Mouse (Mus musculus) ES-CJ7 (cell line): ENCODE results near the gene Plekho2.

Experiments
- DNase-seq: peaks from one replicate; pipeline ENCODE4 v3.0.0; 2011; ENCODE audit warnings: low read depth, low spot score

Plekho2 gene

DNA sequence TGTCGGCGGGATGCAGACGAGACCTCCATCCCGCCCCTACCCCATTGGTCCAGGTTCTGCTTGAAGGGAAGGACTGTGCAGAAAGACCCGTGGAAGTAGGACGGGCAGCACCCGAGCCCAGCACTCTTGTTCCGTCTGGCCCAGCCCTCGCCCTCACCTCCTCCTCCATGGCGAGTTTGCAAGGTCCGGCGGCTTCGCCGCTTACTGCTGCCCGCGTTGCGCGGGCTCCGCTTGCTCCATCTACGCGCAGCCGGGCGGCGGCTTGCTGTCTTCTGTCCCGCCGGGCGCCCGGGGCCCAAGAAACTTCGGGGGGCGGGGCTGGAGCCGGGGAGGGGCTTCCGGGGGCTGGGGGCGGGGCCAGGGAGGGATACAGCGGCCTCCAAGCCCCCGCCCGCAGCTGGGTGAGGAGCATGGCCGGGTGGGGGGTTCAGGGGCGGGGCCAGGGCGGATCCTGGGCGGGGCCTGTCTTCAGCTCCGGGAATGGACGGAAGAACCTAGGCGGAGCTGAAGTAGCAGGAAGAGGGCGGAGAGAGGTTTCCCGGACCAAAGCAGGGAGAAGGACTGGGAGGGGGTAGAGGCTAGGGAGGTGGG lies at the start of gene Plekho2:
Plekho2 (minus strand) TSS at position 260 of the 591 bp plus-strand sequence.
- peak; percentile 98 for DNase-seq

DNA sequence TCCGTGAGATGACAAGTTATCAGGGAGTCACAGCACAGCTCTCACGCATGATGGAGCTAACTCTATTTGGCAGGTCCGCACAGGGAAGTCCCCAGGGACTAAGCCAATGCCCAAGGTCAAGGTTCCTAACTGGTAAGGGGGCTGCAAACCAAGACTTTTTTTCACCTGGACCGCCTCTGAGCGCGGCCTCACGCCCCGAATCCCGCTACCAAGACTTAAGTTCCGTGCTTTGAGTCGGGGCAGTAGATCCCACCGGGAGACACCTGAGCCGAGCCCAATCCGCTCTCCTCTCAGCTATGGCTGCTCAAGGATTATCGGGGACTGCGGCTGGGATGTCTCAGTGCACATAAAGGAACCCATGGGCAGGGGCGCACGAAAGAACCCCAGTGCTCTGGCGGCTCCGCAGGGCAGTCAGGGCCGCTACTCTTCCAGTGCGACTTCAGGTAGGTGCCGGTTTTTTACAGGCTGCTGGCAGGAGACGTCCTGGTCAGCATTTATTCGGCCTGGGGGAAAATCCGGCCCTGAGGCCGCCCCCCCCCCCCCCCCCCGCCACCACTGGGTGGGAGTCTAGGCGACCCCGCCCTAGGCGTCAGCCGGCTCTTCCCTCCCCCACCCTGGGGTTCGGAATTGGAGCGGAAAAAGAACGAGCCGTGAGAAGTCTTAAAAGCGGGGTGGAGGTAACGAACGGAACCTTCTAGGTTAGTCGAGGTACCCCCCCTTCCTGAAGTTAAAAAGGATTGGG lies 49.4 kb upstream of the Plekho2 start, which contains the start of gene Rbpms2:
Rbpms2 (plus strand) TSS at position 624 of the 742 bp plus-strand sequence.
- DNase-seq = peak; percentile 78

- no peak for DNase-seq
Observed at GRCm38 (mm10) chr9:65624266-65624665, 44.4 kb upstream of the Plekho2 start.

- no peak for DNase-seq
Observed at GRCm38 (mm10) chr9:65622826-65623225, 43.0 kb upstream of the Plekho2 start.

DNA sequence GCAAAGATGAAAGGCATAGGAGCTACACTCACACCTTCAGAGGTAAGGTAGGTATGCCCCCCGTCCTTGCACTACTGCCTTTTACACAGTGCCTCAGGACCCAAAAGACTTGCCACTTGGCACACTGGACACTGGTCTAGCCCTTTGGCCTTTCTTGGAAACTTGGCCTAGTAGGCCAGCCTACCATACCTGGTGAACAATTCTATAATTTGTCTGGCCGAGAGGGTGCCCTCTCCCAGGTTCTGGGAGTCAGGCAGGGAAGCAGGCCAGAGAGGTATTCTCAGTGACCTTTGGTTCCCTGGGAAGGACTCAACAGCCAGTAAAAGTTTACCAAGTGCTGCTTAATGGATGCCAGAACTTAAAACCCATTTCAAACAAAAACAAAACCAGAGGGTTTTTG lies 41.8 kb upstream of the Plekho2 start:
- DNase-seq = no peak

GRCm38 (mm10) chr9:65621196-65621595 lies 41.4 kb upstream of the Plekho2 start:
- DNase-seq = no peak

- peak; percentile 74 for DNase-seq
Observed at GRCm38 (mm10) chr9:65619311-65619710, 39.5 kb upstream of the Plekho2 start.

DNA sequence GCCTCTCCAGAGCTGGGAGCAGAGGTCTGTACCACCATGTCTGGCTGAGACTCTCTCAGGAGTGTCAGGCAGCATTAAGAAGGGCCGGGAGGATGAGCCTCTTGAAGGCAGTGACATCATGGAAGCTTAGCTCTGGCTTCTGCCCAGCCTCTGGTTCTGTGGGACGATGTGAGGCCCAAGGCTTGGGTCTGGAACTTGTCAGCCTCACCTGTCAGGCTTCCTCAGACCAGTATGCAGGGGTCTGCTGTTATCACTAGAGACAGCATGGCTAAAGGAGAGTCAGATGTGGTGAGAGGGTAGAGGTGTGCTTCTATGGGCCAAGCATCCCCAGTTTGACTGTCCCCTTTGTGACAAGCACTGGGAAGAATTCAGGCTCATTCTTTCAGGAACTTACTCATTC lies 33.3 kb upstream of the Plekho2 start:
- no peak for DNase-seq

GRCm38 (mm10) chr9:65611969-65612486 lies 32.2 kb upstream of the Plekho2 start:
- DNase-seq = no peak

GRCm38 (mm10) chr9:65607120-65607519 lies 27.3 kb upstream of the Plekho2 start:
- no peak for DNase-seq

- peak; percentile 90 for DNase-seq
Observed at GRCm38 (mm10) chr9:65606321-65607109, 26.7 kb upstream of the Plekho2 start.

- peak; percentile 99 for DNase-seq
Observed at GRCm38 (mm10) chr9:65605471-65606136, 25.8 kb upstream of the Plekho2 start.

- peak; percentile 80 for DNase-seq
Observed at GRCm38 (mm10) chr9:65603401-65604102, 23.7 kb upstream of the Plekho2 start.

GRCm38 (mm10) chr9:65600951-65601350 lies 21.1 kb upstream of the Plekho2 start:
- peak; percentile 81 for DNase-seq

- DNase-seq = peak; percentile 88
Observed at GRCm38 (mm10) chr9:65598765-65599249, 19.0 kb upstream of the Plekho2 start.

DNA sequence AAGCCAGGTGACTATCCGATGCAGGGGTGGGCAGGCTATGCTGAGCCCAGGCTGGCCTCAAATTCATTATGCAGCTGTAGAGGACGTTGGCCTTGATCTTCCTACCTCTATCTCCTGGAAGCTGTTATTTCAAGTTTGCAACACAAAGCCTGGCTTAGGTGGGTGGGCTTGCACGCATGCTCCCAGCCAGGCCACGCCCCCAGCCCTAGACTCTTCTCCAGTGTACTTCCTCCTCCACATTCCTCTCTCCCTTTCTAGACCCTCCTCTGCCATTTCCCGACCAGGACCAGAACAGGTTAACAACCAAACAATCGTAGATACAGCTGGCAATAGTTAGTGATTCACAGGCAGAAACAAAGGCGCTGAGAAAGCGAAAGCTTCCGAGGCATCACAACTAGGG lies 13.8 kb upstream of the Plekho2 start:
- DNase-seq = peak; percentile 97

- peak; percentile 86 for DNase-seq
Observed at GRCm38 (mm10) chr9:65592721-65593120, 12.9 kb upstream of the Plekho2 start.

- no peak for DNase-seq
Observed at GRCm38 (mm10) chr9:65589091-65589490, 9.3 kb upstream of the Plekho2 start.

GRCm38 (mm10) chr9:65587573-65588358 lies 7.9 kb upstream of the Plekho2 start:
- DNase-seq = no peak

DNA sequence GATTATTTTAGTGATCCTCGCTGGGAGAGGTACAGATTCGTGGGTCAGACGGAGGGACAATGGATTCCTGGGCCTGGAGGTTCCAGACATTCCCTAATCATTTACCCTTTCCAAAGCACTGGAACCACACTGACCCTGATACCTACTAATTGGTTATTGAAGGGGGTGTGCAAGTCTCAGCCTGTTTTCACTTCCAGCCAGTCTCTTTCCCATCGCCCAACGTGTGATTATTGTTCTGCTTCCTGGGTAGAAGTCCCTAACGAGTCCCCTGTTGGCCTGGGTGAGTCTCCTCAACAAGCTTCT lies 7.4 kb upstream of the Plekho2 start:
- DNase-seq = no peak
